Mouse (Mus musculus) myocyte (in vitro differentiated cells): Measurements from ENCODE around the gene Rfx3. TPM values are rescaled to one million over a fixed set of nuclear protein-coding genes. Genes with fewer than 3 reads are reported as not detected.

Source experiments
- H3K27me3 ChIP-seq: one replicate; pipeline ENCODE4 v1.6.1; 2011; ENCODE audit not compliant: control insufficient read depth, insufficient read depth, insufficient read length
- H3K36me3 ChIP-seq: one replicate; pipeline ENCODE4 v1.6.1; 2011; ENCODE audit not compliant: control insufficient read depth, insufficient read depth
- H3K4me2 ChIP-seq: one replicate; pipeline ENCODE4 v1.6.1; 2011; ENCODE audit warnings: low read depth, control low read depth
- H3K4me3 ChIP-seq: one replicate; pipeline ENCODE4 v1.5.1; 2011; ENCODE audit warnings: mild to moderate bottlenecking, control low read depth, moderate library complexity
- H3K79me2 ChIP-seq: one replicate; pipeline ENCODE4 v1.6.1; 2011; ENCODE audit not compliant: control insufficient read depth, insufficient read depth
- H3ac ChIP-seq: one replicate; pipeline ENCODE4 v1.6.1; 2011; ENCODE audit not compliant: control insufficient read depth, insufficient read length
- CEBPB ChIP-seq: IDR thresholded peaks from 2 replicates; pipeline ENCODE4 v1.6.1; 2011; ENCODE audit warnings: mild to moderate bottlenecking, moderate library complexity; ENCODE audit not compliant: poor library complexity, insufficient read depth, severe bottlenecking
- E2F4 ChIP-seq: IDR thresholded peaks from one replicate; pipeline ENCODE4 v1.6.1; 2011; ENCODE audit warnings: mild to moderate bottlenecking, control low read depth, moderate library complexity; ENCODE audit not compliant: insufficient read depth
- MAX ChIP-seq: IDR thresholded peaks from one replicate; pipeline ENCODE4 v1.6.1; 2011; ENCODE audit warnings: low read depth, mild to moderate bottlenecking, control low read depth
- MYOD1 ChIP-seq, 3 experiments: IDR thresholded peaks; one replicate each; pipeline ENCODE4 v1.6.1; 2011; ENCODE audit warnings: control low read depth in 2 of 3, low read depth in 2 of 3, mild to moderate bottlenecking in 2 of 3, moderate library complexity in 1 of 3; ENCODE audit not compliant: insufficient read length in 2 of 3, control insufficient read depth in 1 of 3
- MYOG ChIP-seq, 3 experiments: IDR thresholded peaks; one replicate each; pipeline ENCODE4 v1.6.1; 2011; ENCODE audit warnings: control low read depth in 2 of 3, low read depth in 2 of 3, mild to moderate bottlenecking in 2 of 3; ENCODE audit not compliant: insufficient read length in 2 of 3, control insufficient read depth in 1 of 3, insufficient read depth in 1 of 3
- POLR2A ChIP-seq: IDR thresholded peaks from one replicate; pipeline ENCODE4 v1.6.1; 2011; ENCODE audit warnings: low read depth, mild to moderate bottlenecking, control low read depth, moderate library complexity; ENCODE audit not compliant: insufficient read length
- POLR2AphosphoS2 ChIP-seq: IDR thresholded peaks from one replicate; pipeline ENCODE4 v1.6.1; 2011; ENCODE audit warnings: low read depth, control low read depth; ENCODE audit not compliant: insufficient read length
- REST ChIP-seq: IDR thresholded peaks from one replicate; pipeline ENCODE4 v1.6.1; 2011; ENCODE audit warnings: mild to moderate bottlenecking, control low read depth, moderate library complexity; ENCODE audit not compliant: insufficient read depth, insufficient read length
- SRF ChIP-seq: IDR thresholded peaks from one replicate; pipeline ENCODE4 v1.6.1; 2011; ENCODE audit warnings: low read depth; ENCODE audit not compliant: control insufficient read depth, insufficient read length
- TCF12 ChIP-seq: IDR thresholded peaks from one replicate; pipeline ENCODE4 v1.6.1; 2011; ENCODE audit warnings: mild to moderate bottlenecking, control low read depth; ENCODE audit not compliant: poor library complexity, insufficient read depth, severe bottlenecking
- TCF3 ChIP-seq: IDR thresholded peaks from one replicate; pipeline ENCODE4 v1.6.1; 2011; ENCODE audit warnings: low read depth, control low read depth; ENCODE audit not compliant: insufficient read length
- USF1 ChIP-seq: IDR thresholded peaks from one replicate; pipeline ENCODE4 v1.6.1; 2011; ENCODE audit warnings: low read depth, mild to moderate bottlenecking, control low read depth, moderate library complexity
- polyA plus RNA-seq: library from polyadenylated mRNA; unstranded; fragments of >200 nt; fragmentation: generic; extraction: Trizol; gene quantifications from one replicate; pipeline ENCODE4 v1.2.1, GENCODE M21; 2012; ENCODE audit warnings: missing spikeins

Gene Rfx3
- polyA plus RNA-seq, 1 experiment = 0.94 TPM

DNA sequence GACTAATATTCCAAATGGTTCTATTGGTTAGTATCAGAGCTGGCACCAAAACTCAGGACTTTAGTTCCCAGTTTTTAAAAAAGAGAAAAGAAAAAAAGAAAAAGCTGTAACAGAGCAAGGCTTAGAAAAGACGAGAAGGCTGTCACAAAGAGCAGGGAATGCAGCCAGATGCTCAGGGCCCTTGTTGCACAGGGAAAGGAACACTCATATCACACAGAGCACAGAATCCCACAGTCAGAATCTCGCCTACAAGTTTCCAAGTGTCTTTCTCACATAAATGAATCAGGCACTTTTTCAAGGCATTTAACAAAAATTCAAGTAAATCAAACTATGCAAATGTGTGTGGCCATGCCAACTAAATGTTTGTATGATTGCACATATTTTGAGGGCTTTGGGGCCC lies 94.5 kb downstream of the Rfx3 start:
- no peak overlapping the region for H3ac ChIP-seq
- TF ChIP-seq E2F4 (no peak), TCF3 (no peak)
- no peaks in the 10 kb centered on the region for H3K36me3 ChIP-seq
- no peak overlapping the region for H3K4me2 ChIP-seq
- no peak overlapping the region for H3K4me3 ChIP-seq
- H3K79me2 ChIP-seq = no peaks in the 10 kb centered on the region
- no peaks in the 10 kb centered on the region for H3K27me3 ChIP-seq

GRCm38 (mm10) chr19:27906976-27907375 lies 104.0 kb downstream of the Rfx3 start:
- Histone ChIP-seq H3K79me2 (peaks cover 25% of the 10 kb centered on the region), H3K4me2 (peak overlapping the region; percentile 67), H3ac (no peak overlapping the region), H3K36me3 (no peaks in the 10 kb centered on the region), H3K27me3 (no peaks in the 10 kb centered on the region), H3K4me3 (no peak overlapping the region)
- TF ChIP-seq POLR2AphosphoS2 (no peak), CEBPB (0 out of 2 replicates have a peak, but pooled peaks have one; percentile 48)

DNA sequence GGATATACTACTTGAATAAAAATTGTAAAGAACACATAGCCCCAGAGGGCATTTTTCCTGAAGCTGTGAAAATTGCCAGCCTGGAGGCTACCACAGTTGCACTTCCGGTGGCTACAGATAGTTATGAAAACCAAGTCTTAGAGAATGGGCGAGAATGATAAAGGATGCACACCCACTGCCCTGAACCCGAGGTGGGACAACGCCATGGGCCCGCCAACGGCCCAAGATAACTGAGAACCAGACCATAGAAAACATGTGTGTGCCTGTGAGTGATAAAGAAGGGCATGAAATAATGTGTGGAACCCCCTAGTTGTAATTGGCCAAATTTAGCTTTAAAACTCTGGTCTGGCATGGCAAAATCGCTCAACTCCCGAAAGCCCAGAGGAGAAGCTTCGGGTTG lies 105.0 kb downstream of the Rfx3 start:
- peaks cover 25% of the 10 kb centered on the region for H3K79me2 ChIP-seq
- no peaks in the 10 kb centered on the region for H3K36me3 ChIP-seq
- no peak for TF ChIP-seq MAX
- TF ChIP-seq MYOD1 (IDR thresholded peaks at IDR 0.05; ENCODE audit: control insufficient read depth in 1 of 3, insufficient read length in 2 of 3, low read depth in 2 of 3) = no peak
- TF ChIP-seq TCF12 = no peak
- TF ChIP-seq USF1 = no peak
- no peak for TF ChIP-seq TCF3
- TF ChIP-seq MYOG (IDR thresholded peaks at IDR 0.05; ENCODE audit: control insufficient read depth in 1 of 3, insufficient read depth in 1 of 3, insufficient read length in 2 of 3, low read depth in 2 of 3) = no peak
- TF ChIP-seq POLR2A = no peak
- no peak for TF ChIP-seq E2F4
- TF ChIP-seq SRF = no peak
- TF ChIP-seq CEBPB = no peak
- TF ChIP-seq POLR2AphosphoS2 = no peak
- TF ChIP-seq REST = no peak
- no peaks in the 10 kb centered on the region for H3K27me3 ChIP-seq
- H3K4me3 ChIP-seq = no peak overlapping the region
- no peak overlapping the region for H3ac ChIP-seq
- no peak overlapping the region for H3K4me2 ChIP-seq

DNA sequence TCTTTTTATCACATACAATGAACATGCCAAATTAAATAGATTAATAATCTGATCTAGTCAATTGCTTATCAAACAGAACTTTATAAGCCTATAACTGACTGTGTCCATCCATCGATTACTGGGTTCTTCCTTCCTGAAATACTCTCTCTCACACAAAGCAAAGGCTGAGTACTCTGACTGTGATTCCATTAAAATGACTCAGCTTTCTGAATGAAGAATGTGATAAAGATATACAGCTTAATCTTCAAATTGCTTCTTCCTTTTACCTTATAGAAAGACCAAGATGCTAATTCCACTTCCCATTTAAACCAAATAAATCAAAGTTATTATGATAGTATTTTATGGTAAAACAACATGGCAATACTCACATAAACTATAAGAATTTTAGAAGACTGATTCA lies 105.8 kb downstream of the Rfx3 start:
- no peak for TF ChIP-seq CEBPB
- no peak for TF ChIP-seq MYOG (IDR thresholded peaks at IDR 0.05; ENCODE audit: control insufficient read depth in 1 of 3, insufficient read depth in 1 of 3, insufficient read length in 2 of 3, low read depth in 2 of 3)
- TF ChIP-seq MAX = no peak
- no peak for TF ChIP-seq POLR2AphosphoS2
- TF ChIP-seq TCF12 = no peak
- TF ChIP-seq USF1 = no peak
- no peak for TF ChIP-seq POLR2A
- no peak for TF ChIP-seq SRF
- no peak for TF ChIP-seq E2F4
- TF ChIP-seq TCF3 = no peak
- no peak for TF ChIP-seq REST
- TF ChIP-seq MYOD1 (IDR thresholded peaks at IDR 0.05; ENCODE audit: control insufficient read depth in 1 of 3, insufficient read length in 2 of 3, low read depth in 2 of 3) = no peak
- no peaks in the 10 kb centered on the region for H3K36me3 ChIP-seq
- no peak overlapping the region for H3K4me3 ChIP-seq
- no peak overlapping the region for H3ac ChIP-seq
- no peaks in the 10 kb centered on the region for H3K27me3 ChIP-seq
- H3K4me2 ChIP-seq = peak overlapping the region; percentile 30
- H3K79me2 ChIP-seq = peaks cover 25% of the 10 kb centered on the region

- peaks cover 25% of the 10 kb centered on the region for H3K79me2 ChIP-seq
- no peaks in the 10 kb centered on the region for H3K27me3 ChIP-seq
- no peak for TF ChIP-seq CEBPB
- TF ChIP-seq MYOD1 (IDR thresholded peaks at IDR 0.05; ENCODE audit: control insufficient read depth in 1 of 3, insufficient read length in 2 of 3, low read depth in 2 of 3) = peak in 1 of 3 experiments; percentile 31
- H3K36me3 ChIP-seq = no peaks in the 10 kb centered on the region
- peak overlapping the region; percentile 30 for H3K4me2 ChIP-seq
- H3K4me3 ChIP-seq = no peak overlapping the region
- H3ac ChIP-seq = no peak overlapping the region
Measured at GRCm38 (mm10) chr19:27904655-27905054, 106.3 kb downstream of the Rfx3 start.

GRCm38 (mm10) chr19:27904209-27904608 lies 106.8 kb downstream of the Rfx3 start:
- Histone ChIP-seq H3ac (no peak overlapping the region), H3K4me2 (peak overlapping the region; percentile 30), H3K27me3 (no peaks in the 10 kb centered on the region), H3K79me2 (peaks cover 25% of the 10 kb centered on the region), H3K36me3 (no peaks in the 10 kb centered on the region), H3K4me3 (no peak overlapping the region)
- no peak for TF ChIP-seq POLR2A
- no peak for TF ChIP-seq SRF
- TF ChIP-seq E2F4 = no peak
- TF ChIP-seq POLR2AphosphoS2 = no peak
- no peak for TF ChIP-seq REST
- TF ChIP-seq TCF12 = no peak
- TF ChIP-seq MAX = no peak
- TF ChIP-seq USF1 = no peak
- TF ChIP-seq MYOD1 (IDR thresholded peaks at IDR 0.05; ENCODE audit: control insufficient read depth in 1 of 3, insufficient read length in 2 of 3, low read depth in 2 of 3) = no peak
